Mouse (Mus musculus): Measurements from ENCODE around the gene Pygo1. TPM values are rescaled to one million over a fixed set of nuclear protein-coding genes. Genes with fewer than 3 reads are reported as not detected.

Pygo1 gene
- polyA plus RNA-seq (2014; fragmentation: Nextera tagmentation; extraction: Ambion mirVana), result 7.1 and 7.9 TPM in 2 replicates

- Histone ChIP-seq H3K27ac (replicated peaks; ENCODE audit: low read depth, low read length) (peak within 1 kb of the TSS; percentile 96), H3K9ac (ENCODE audit: low read depth, low read length) (peak within 1 kb of the TSS; percentile 98), H3K9me3 (ENCODE audit: control insufficient read depth, low read length) (no peaks in the 10 kb centered on the region), H3K4me2 (ENCODE audit: low read depth, low read length) (peak within 1 kb of the TSS; percentile 91), H3K36me3 (ENCODE audit: control insufficient read depth, insufficient read depth, low read length) (peaks cover 5% of the 10 kb centered on the region; the same call in 1 of the 2 replicates), H3K27me3 (replicated peaks; ENCODE audit: control insufficient read depth, insufficient read depth, low read length) (no peaks in the 10 kb centered on the region), H3K4me1 (ENCODE audit: control insufficient read depth, insufficient read depth, low read length) (peaks cover 17% of the 10 kb centered on the region), H3K4me3 (ENCODE audit: low read depth, low read length) (peak within 1 kb of the TSS; percentile 87)
- WGBS, result under 1% methylated on average over 24 of the region's 108 CpGs
- peak; percentile 70 for DNase-seq (ENCODE audit: low spot score)
- peak; percentile 85 for ATAC-seq (ENCODE audit: low read depth)
Observed at GRCm38 (mm10) chr9:72925021-72925934, at the start of gene Pygo1. Pygo1 (plus strand) TSS chr9:72925645.

GRCm38 (mm10) chr9:72875878-72876277 is 49.6 kb upstream of the Pygo1 start:
- no peaks in the 10 kb centered on the region for H3K36me3 ChIP-seq (ENCODE audit: control insufficient read depth, insufficient read depth, low read length)
- ATAC-seq (ENCODE audit: low read depth) (no peak), DNase-seq (ENCODE audit: low spot score) (no peak)
- H3K27ac ChIP-seq (replicated peaks; ENCODE audit: low read depth, low read length), result no peak overlapping the region
- no peaks in the 10 kb centered on the region for H3K9me3 ChIP-seq (ENCODE audit: control insufficient read depth, low read length)
- no peak overlapping the region for H3K9ac ChIP-seq (ENCODE audit: low read depth, low read length)
- 83% methylated on average over 2 of the region's 2 CpGs for WGBS
- H3K4me2 ChIP-seq (ENCODE audit: low read depth, low read length), result no peak overlapping the region
- no peak overlapping the region for H3K4me3 ChIP-seq (ENCODE audit: low read depth, low read length)
- no peaks in the 10 kb centered on the region for H3K27me3 ChIP-seq (replicated peaks; ENCODE audit: control insufficient read depth, insufficient read depth, low read length)
- H3K4me1 ChIP-seq (ENCODE audit: control insufficient read depth, insufficient read depth, low read length), result peaks cover 43% of the 10 kb centered on the region

- Histone ChIP-seq H3K27ac (replicated peaks; ENCODE audit: low read depth, low read length) (peak overlapping the region; percentile 22), H3K9me3 (ENCODE audit: control insufficient read depth, low read length) (no peaks in the 10 kb centered on the region), H3K4me2 (ENCODE audit: low read depth, low read length) (peak overlapping the region; percentile 2), H3K4me1 (ENCODE audit: control insufficient read depth, insufficient read depth, low read length) (peaks cover 42% of the 10 kb centered on the region), H3K9ac (ENCODE audit: low read depth, low read length) (0 out of 2 replicates have a peak overlapping the region, but pooled peaks have one; percentile 15), H3K27me3 (replicated peaks; ENCODE audit: control insufficient read depth, insufficient read depth, low read length) (no peaks in the 10 kb centered on the region), H3K36me3 (ENCODE audit: control insufficient read depth, insufficient read depth, low read length) (no peaks in the 10 kb centered on the region), H3K4me3 (ENCODE audit: low read depth, low read length) (no peak overlapping the region)
- WGBS, result 22% methylated on average over 11 of the region's 11 CpGs
- DNase-seq (ENCODE audit: low spot score) (peak; percentile 77), ATAC-seq (ENCODE audit: low read depth) (peak; percentile 62)
Observed at GRCm38 (mm10) chr9:72877905-72878304, 47.5 kb upstream of the Pygo1 start.

- Histone ChIP-seq H3K36me3 (ENCODE audit: control insufficient read depth, insufficient read depth, low read length) (no peaks in the 10 kb centered on the region), H3K27me3 (replicated peaks; ENCODE audit: control insufficient read depth, insufficient read depth, low read length) (no peaks in the 10 kb centered on the region), H3K4me3 (ENCODE audit: low read depth, low read length) (no peak overlapping the region), H3K4me2 (ENCODE audit: low read depth, low read length) (peak overlapping the region; percentile 2; the same call in 1 of the 2 replicates), H3K9ac (ENCODE audit: low read depth, low read length) (no peak overlapping the region), H3K27ac (replicated peaks; ENCODE audit: low read depth, low read length) (peak overlapping the region; percentile 22; the same call in 1 of the 2 replicates), H3K9me3 (ENCODE audit: control insufficient read depth, low read length) (no peaks in the 10 kb centered on the region), H3K4me1 (ENCODE audit: control insufficient read depth, insufficient read depth, low read length) (peaks cover 42% of the 10 kb centered on the region)
- DNase-seq (ENCODE audit: low spot score) (no peak), ATAC-seq (ENCODE audit: low read depth) (no peak)
- WGBS, result 31% methylated on average over 6 of the region's 6 CpGs
Observed at GRCm38 (mm10) chr9:72878656-72879055, 46.8 kb upstream of the Pygo1 start.

GRCm38 (mm10) chr9:72879601-72880000 is 45.8 kb upstream of the Pygo1 start:
- no peak overlapping the region for H3K4me2 ChIP-seq (ENCODE audit: low read depth, low read length)
- DNase-seq (ENCODE audit: low spot score), result no peak
- H3K36me3 ChIP-seq (ENCODE audit: control insufficient read depth, insufficient read depth, low read length), result no peaks in the 10 kb centered on the region
- H3K9me3 ChIP-seq (ENCODE audit: control insufficient read depth, low read length), result no peaks in the 10 kb centered on the region
- 66% methylated on average over 3 of the region's 3 CpGs for WGBS
- no peak overlapping the region for H3K4me3 ChIP-seq (ENCODE audit: low read depth, low read length)
- no peaks in the 10 kb centered on the region for H3K27me3 ChIP-seq (replicated peaks; ENCODE audit: control insufficient read depth, insufficient read depth, low read length)
- no peak for ATAC-seq (ENCODE audit: low read depth)
- H3K9ac ChIP-seq (ENCODE audit: low read depth, low read length), result no peak overlapping the region
- H3K27ac ChIP-seq (replicated peaks; ENCODE audit: low read depth, low read length), result peak overlapping the region; percentile 22
- peaks cover 42% of the 10 kb centered on the region for H3K4me1 ChIP-seq (ENCODE audit: control insufficient read depth, insufficient read depth, low read length)

GRCm38 (mm10) chr9:72880225-72880960 is 45.1 kb upstream of the Pygo1 start:
- WGBS, result 40% methylated on average over 16 of the region's 16 CpGs
- Histone ChIP-seq H3K4me3 (ENCODE audit: low read depth, low read length) (no peak overlapping the region), H3K27ac (replicated peaks; ENCODE audit: low read depth, low read length) (no peak overlapping the region; the same call in 1 of the 2 replicates), H3K9ac (ENCODE audit: low read depth, low read length) (peak overlapping the region; percentile 32; the same call in 1 of the 2 replicates), H3K4me2 (ENCODE audit: low read depth, low read length) (no peak overlapping the region), H3K27me3 (replicated peaks; ENCODE audit: control insufficient read depth, insufficient read depth, low read length) (no peaks in the 10 kb centered on the region), H3K9me3 (ENCODE audit: control insufficient read depth, low read length) (no peaks in the 10 kb centered on the region), H3K4me1 (ENCODE audit: control insufficient read depth, insufficient read depth, low read length) (peaks cover 42% of the 10 kb centered on the region), H3K36me3 (ENCODE audit: control insufficient read depth, insufficient read depth, low read length) (no peaks in the 10 kb centered on the region)
- DNase-seq (ENCODE audit: low spot score), result no peak
- ATAC-seq (ENCODE audit: low read depth), result 0 out of 2 replicates have a peak, but pooled peaks have one; percentile 17

GRCm38 (mm10) chr9:72881026-72881768 is 44.2 kb upstream of the Pygo1 start:
- Histone ChIP-seq H3K4me1 (ENCODE audit: control insufficient read depth, insufficient read depth, low read length) (peaks cover 42% of the 10 kb centered on the region), H3K27me3 (replicated peaks; ENCODE audit: control insufficient read depth, insufficient read depth, low read length) (no peaks in the 10 kb centered on the region), H3K27ac (replicated peaks; ENCODE audit: low read depth, low read length) (0 out of 2 replicates have a peak overlapping the region, but pooled peaks have one; percentile 35), H3K4me3 (ENCODE audit: low read depth, low read length) (no peak overlapping the region), H3K4me2 (ENCODE audit: low read depth, low read length) (no peak overlapping the region), H3K36me3 (ENCODE audit: control insufficient read depth, insufficient read depth, low read length) (no peaks in the 10 kb centered on the region), H3K9ac (ENCODE audit: low read depth, low read length) (no peak overlapping the region), H3K9me3 (ENCODE audit: control insufficient read depth, low read length) (no peaks in the 10 kb centered on the region)
- peak; percentile 69 for DNase-seq (ENCODE audit: low spot score)
- 24% methylated on average over 15 of the region's 15 CpGs for WGBS
- no peak for ATAC-seq (ENCODE audit: low read depth)

GRCm38 (mm10) chr9:72883940-72884339 is 41.5 kb upstream of the Pygo1 start:
- Histone ChIP-seq H3K4me3 (ENCODE audit: low read depth, low read length) (no peak overlapping the region), H3K9me3 (ENCODE audit: control insufficient read depth, low read length) (no peaks in the 10 kb centered on the region), H3K4me1 (ENCODE audit: control insufficient read depth, insufficient read depth, low read length) (peaks cover 28% of the 10 kb centered on the region), H3K36me3 (ENCODE audit: control insufficient read depth, insufficient read depth, low read length) (no peaks in the 10 kb centered on the region), H3K9ac (ENCODE audit: low read depth, low read length) (no peak overlapping the region), H3K27ac (replicated peaks; ENCODE audit: low read depth, low read length) (no peak overlapping the region), H3K4me2 (ENCODE audit: low read depth, low read length) (no peak overlapping the region), H3K27me3 (replicated peaks; ENCODE audit: control insufficient read depth, insufficient read depth, low read length) (no peaks in the 10 kb centered on the region)
- ATAC-seq (ENCODE audit: low read depth) (peak; percentile 65), DNase-seq (ENCODE audit: low spot score) (peak; percentile 74)
- 8% methylated on average over 3 of the region's 3 CpGs for WGBS

All from embryonic facial prominence, embryonic 14.5 days (tissue).